Mouse (Mus musculus): ENCODE results near the gene Efhd1.

DNA sequence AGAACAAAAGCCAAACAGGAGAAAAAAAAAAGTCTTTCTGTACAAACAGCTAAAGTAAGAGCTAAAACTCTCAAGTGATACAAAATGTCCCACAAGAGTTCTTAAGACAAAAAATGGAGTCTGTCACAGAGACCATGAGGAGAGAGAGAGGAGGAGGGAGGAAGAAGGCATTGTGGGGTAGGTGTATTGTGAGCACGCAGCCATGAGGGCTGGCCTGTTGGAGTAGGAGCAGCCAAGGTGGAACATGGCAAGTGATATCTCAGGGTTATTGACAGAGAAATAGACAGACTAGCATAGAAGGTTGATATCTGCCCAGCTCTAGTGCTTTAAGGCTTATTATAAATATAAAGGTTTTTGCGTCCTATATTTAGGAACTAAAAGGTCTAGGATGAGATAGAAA is 48.5 kb downstream of the Efhd1 start:
- TF ChIP-seq CTCF (conservative IDR thresholded peaks at IDR 0.05; ENCODE audit: insufficient read depth, insufficient read length, low read depth, low read length) (no peak), POLR2A (IDR thresholded peaks at IDR 0.05; ENCODE audit: low read depth, low read length) (no peak)

Data from kidney, adult 2 months (tissue).